Mouse (Mus musculus): Measurements from ENCODE around the gene Mrpl58. TPM values are rescaled to one million over a fixed set of nuclear protein-coding genes. Genes with fewer than 3 reads are reported as not detected.

Gene Mrpl58
- polyA plus RNA-seq, 1 experiment from 2014 or later: 203 TPM

GRCm38 (mm10) chr11:115367395-115367944 lies 36.1 kb upstream of the Mrpl58 start, which contains the start of gene Hid1:
TSS of gene Hid1 (minus strand) at chr11:115367756.
- H3K4me1 ChIP-seq (replicated peaks; ENCODE audit: control insufficient read depth, insufficient read depth, low read length): peaks cover 15% of the 10 kb centered on the region
- H3K27ac ChIP-seq (ENCODE audit: low read length): no peak within 1 kb of the TSS
- peak within 1 kb of the TSS; percentile 61 for H3K9ac ChIP-seq (ENCODE audit: low read length)
- no peaks in the 10 kb centered on the region for H3K9me3 ChIP-seq (ENCODE audit: control insufficient read depth, low read length)
- WGBS: under 1% methylated on average over 39 of the region's 39 CpGs
- no peaks in the 10 kb centered on the region for H3K36me3 ChIP-seq (ENCODE audit: control insufficient read depth, insufficient read depth, low read length)
- peak within 1 kb of the TSS; percentile 52 for H3K4me3 ChIP-seq (ENCODE audit: low read length)
- peak within 1 kb of the TSS; percentile 75 for H3K4me2 ChIP-seq (ENCODE audit: low read depth, low read length)
- ATAC-seq (ENCODE audit: low read depth): peak; percentile 88
- peaks cover 27% of the 10 kb centered on the region for H3K27me3 ChIP-seq (ENCODE audit: control insufficient read depth, insufficient read depth, low read depth, low read length)

- Histone ChIP-seq H3K4me3 (ENCODE audit: low read length) (no peak overlapping the region), H3K36me3 (ENCODE audit: control insufficient read depth, insufficient read depth, low read length) (no peaks in the 10 kb centered on the region), H3K4me1 (replicated peaks; ENCODE audit: control insufficient read depth, insufficient read depth, low read length) (peaks cover 22% of the 10 kb centered on the region), H3K9me3 (ENCODE audit: control insufficient read depth, low read length) (no peaks in the 10 kb centered on the region), H3K4me2 (ENCODE audit: low read depth, low read length) (no peak overlapping the region), H3K9ac (ENCODE audit: low read length) (no peak overlapping the region), H3K27ac (ENCODE audit: low read length) (no peak overlapping the region), H3K27me3 (ENCODE audit: control insufficient read depth, insufficient read depth, low read depth, low read length) (peaks cover 32% of the 10 kb centered on the region)
- no peak for ATAC-seq (ENCODE audit: low read depth)
- WGBS: 47% methylated on average over 7 of the region's 7 CpGs
Observed at GRCm38 (mm10) chr11:115370368-115370767, 33.2 kb upstream of the Mrpl58 start.

GRCm38 (mm10) chr11:115371354-115371753 lies 32.2 kb upstream of the Mrpl58 start:
- WGBS: 47% methylated on average over 8 of the region's 8 CpGs
- Histone ChIP-seq H3K27me3 (ENCODE audit: control insufficient read depth, insufficient read depth, low read depth, low read length) (peaks cover 26% of the 10 kb centered on the region), H3K4me2 (ENCODE audit: low read depth, low read length) (no peak overlapping the region), H3K27ac (ENCODE audit: low read length) (no peak overlapping the region), H3K9me3 (ENCODE audit: control insufficient read depth, low read length) (no peaks in the 10 kb centered on the region), H3K4me3 (ENCODE audit: low read length) (no peak overlapping the region), H3K36me3 (ENCODE audit: control insufficient read depth, insufficient read depth, low read length) (no peaks in the 10 kb centered on the region), H3K4me1 (replicated peaks; ENCODE audit: control insufficient read depth, insufficient read depth, low read length) (peaks cover 17% of the 10 kb centered on the region), H3K9ac (ENCODE audit: low read length) (no peak overlapping the region)
- ATAC-seq (ENCODE audit: low read depth): no peak

- H3K27ac ChIP-seq (ENCODE audit: low read length): no peak overlapping the region
- WGBS: 23% methylated on average over 1 of the region's 1 CpGs
- no peaks in the 10 kb centered on the region for H3K9me3 ChIP-seq (ENCODE audit: control insufficient read depth, low read length)
- no peak overlapping the region for H3K9ac ChIP-seq (ENCODE audit: low read length)
- H3K36me3 ChIP-seq (ENCODE audit: control insufficient read depth, insufficient read depth, low read length): no peaks in the 10 kb centered on the region
- ATAC-seq (ENCODE audit: low read depth): no peak
- H3K4me3 ChIP-seq (ENCODE audit: low read length): no peak overlapping the region
- peaks cover 20% of the 10 kb centered on the region for H3K27me3 ChIP-seq (ENCODE audit: control insufficient read depth, insufficient read depth, low read depth, low read length)
- H3K4me2 ChIP-seq (ENCODE audit: low read depth, low read length): no peak overlapping the region
- peaks cover 13% of the 10 kb centered on the region for H3K4me1 ChIP-seq (replicated peaks; ENCODE audit: control insufficient read depth, insufficient read depth, low read length)
Observed at GRCm38 (mm10) chr11:115372015-115372414, 31.5 kb upstream of the Mrpl58 start.

GRCm38 (mm10) chr11:115372737-115373136 lies 30.8 kb upstream of the Mrpl58 start:
- 53% methylated on average over 2 of the region's 2 CpGs for WGBS
- no peak for ATAC-seq (ENCODE audit: low read depth)
- Histone ChIP-seq H3K27ac (ENCODE audit: low read length) (no peak overlapping the region), H3K4me2 (ENCODE audit: low read depth, low read length) (no peak overlapping the region), H3K36me3 (ENCODE audit: control insufficient read depth, insufficient read depth, low read length) (no peaks in the 10 kb centered on the region), H3K9ac (ENCODE audit: low read length) (no peak overlapping the region), H3K9me3 (ENCODE audit: control insufficient read depth, low read length) (no peaks in the 10 kb centered on the region), H3K4me1 (replicated peaks; ENCODE audit: control insufficient read depth, insufficient read depth, low read length) (peaks cover 12% of the 10 kb centered on the region), H3K27me3 (ENCODE audit: control insufficient read depth, insufficient read depth, low read depth, low read length) (peaks cover 13% of the 10 kb centered on the region), H3K4me3 (ENCODE audit: low read length) (no peak overlapping the region)

GRCm38 (mm10) chr11:115373805-115374694 lies 29.5 kb upstream of the Mrpl58 start:
- peak overlapping the region; percentile 68 for H3K4me2 ChIP-seq (ENCODE audit: low read depth, low read length)
- H3K4me1 ChIP-seq (replicated peaks; ENCODE audit: control insufficient read depth, insufficient read depth, low read length): peaks cover 12% of the 10 kb centered on the region
- 1% methylated on average over 30 of the region's 30 CpGs for WGBS
- H3K27me3 ChIP-seq (ENCODE audit: control insufficient read depth, insufficient read depth, low read depth, low read length): peaks cover 5% of the 10 kb centered on the region
- peak overlapping the region; percentile 48 for H3K9ac ChIP-seq (ENCODE audit: low read length)
- no peak overlapping the region for H3K27ac ChIP-seq (ENCODE audit: low read length)
- peaks cover 3% of the 10 kb centered on the region; the same call in 1 of the 2 replicates for H3K9me3 ChIP-seq (ENCODE audit: control insufficient read depth, low read length)
- peak; percentile 85 for ATAC-seq (ENCODE audit: low read depth)
- peak overlapping the region; percentile 41 for H3K4me3 ChIP-seq (ENCODE audit: low read length)
- H3K36me3 ChIP-seq (ENCODE audit: control insufficient read depth, insufficient read depth, low read length): no peaks in the 10 kb centered on the region

- WGBS: 58% methylated on average over 12 of the region's 12 CpGs
- no peak for ATAC-seq (ENCODE audit: low read depth)
- H3K9me3 ChIP-seq (ENCODE audit: control insufficient read depth, low read length): peaks cover 3% of the 10 kb centered on the region; the same call in 1 of the 2 replicates
- H3K4me3 ChIP-seq (ENCODE audit: low read length): no peak overlapping the region
- peaks cover 5% of the 10 kb centered on the region for H3K27me3 ChIP-seq (ENCODE audit: control insufficient read depth, insufficient read depth, low read depth, low read length)
- peak overlapping the region; percentile 48; the same call in 1 of the 2 replicates for H3K9ac ChIP-seq (ENCODE audit: low read length)
- no peak overlapping the region for H3K27ac ChIP-seq (ENCODE audit: low read length)
- H3K4me2 ChIP-seq (ENCODE audit: low read depth, low read length): peak overlapping the region; percentile 68
- H3K36me3 ChIP-seq (ENCODE audit: control insufficient read depth, insufficient read depth, low read length): no peaks in the 10 kb centered on the region
- peaks cover 12% of the 10 kb centered on the region for H3K4me1 ChIP-seq (replicated peaks; ENCODE audit: control insufficient read depth, insufficient read depth, low read length)
Observed at GRCm38 (mm10) chr11:115374695-115375425, 28.7 kb upstream of the Mrpl58 start.

- 50% methylated on average over 7 of the region's 7 CpGs for WGBS
- peaks cover 3% of the 10 kb centered on the region; the same call in 1 of the 2 replicates for H3K9me3 ChIP-seq (ENCODE audit: control insufficient read depth, low read length)
- H3K4me1 ChIP-seq (replicated peaks; ENCODE audit: control insufficient read depth, insufficient read depth, low read length): peaks cover 19% of the 10 kb centered on the region
- peaks cover 5% of the 10 kb centered on the region for H3K27me3 ChIP-seq (ENCODE audit: control insufficient read depth, insufficient read depth, low read depth, low read length)
- no peak for ATAC-seq (ENCODE audit: low read depth)
- no peaks in the 10 kb centered on the region for H3K36me3 ChIP-seq (ENCODE audit: control insufficient read depth, insufficient read depth, low read length)
- no peak overlapping the region for H3K9ac ChIP-seq (ENCODE audit: low read length)
- H3K4me2 ChIP-seq (ENCODE audit: low read depth, low read length): no peak overlapping the region
- no peak overlapping the region for H3K27ac ChIP-seq (ENCODE audit: low read length)
- no peak overlapping the region for H3K4me3 ChIP-seq (ENCODE audit: low read length)
Observed at GRCm38 (mm10) chr11:115376722-115377121, 26.8 kb upstream of the Mrpl58 start.

GRCm38 (mm10) chr11:115377254-115377653 lies 26.3 kb upstream of the Mrpl58 start:
- ATAC-seq (ENCODE audit: low read depth): no peak
- Histone ChIP-seq H3K27me3 (ENCODE audit: control insufficient read depth, insufficient read depth, low read depth, low read length) (peaks cover 5% of the 10 kb centered on the region), H3K9me3 (ENCODE audit: control insufficient read depth, low read length) (peaks cover 3% of the 10 kb centered on the region; the same call in 1 of the 2 replicates), H3K4me2 (ENCODE audit: low read depth, low read length) (no peak overlapping the region), H3K36me3 (ENCODE audit: control insufficient read depth, insufficient read depth, low read length) (no peaks in the 10 kb centered on the region), H3K27ac (ENCODE audit: low read length) (no peak overlapping the region), H3K4me3 (ENCODE audit: low read length) (no peak overlapping the region), H3K9ac (ENCODE audit: low read length) (no peak overlapping the region), H3K4me1 (replicated peaks; ENCODE audit: control insufficient read depth, insufficient read depth, low read length) (peaks cover 19% of the 10 kb centered on the region)
- 86% methylated on average over 4 of the region's 4 CpGs for WGBS

Data from lung, embryonic 16.5 days (tissue).